Mouse (Mus musculus) stomach, postnatal 0 days (tissue): Measurements from ENCODE around the gene Cdc42ep1.

Experiments used
- CTCF ChIP-seq: IDR thresholded peaks from 2 replicates; pipeline ENCODE4 v1.5.1; 2016; ENCODE audit warnings: antibody characterized with exemption, low read depth, mild to moderate bottlenecking, moderate library complexity
- EP300 ChIP-seq: optimal IDR thresholded peaks from 2 replicates; pipeline ENCODE3; 2016; ENCODE audit warnings: antibody characterized with exemption

DNA sequence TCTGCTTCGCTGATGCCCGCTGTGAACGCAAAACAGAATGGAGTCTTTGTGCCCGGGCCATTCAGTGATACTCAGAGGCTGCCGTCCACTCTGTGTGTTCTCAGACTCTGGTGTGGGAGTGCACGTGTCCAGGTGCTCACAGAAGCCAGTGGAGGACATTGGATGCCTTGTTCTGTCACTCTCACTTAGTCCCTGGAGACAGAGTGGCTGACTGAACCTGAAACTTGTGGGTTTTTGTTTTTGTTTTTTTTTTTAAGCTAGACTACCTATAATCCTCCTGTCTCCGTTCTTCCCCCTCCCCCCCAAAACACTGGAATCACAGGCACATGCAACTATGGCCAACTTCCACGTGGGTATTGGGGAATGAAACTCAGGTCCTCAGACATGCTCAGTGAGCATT is 3.9 kb downstream of the Cdc42ep1 start:
- TF ChIP-seq CTCF (no peak), EP300 (no peak)
